Mouse (Mus musculus) layer of hippocampus, adult 9-10 months (tissue): ENCODE results near the gene Rps2.
A peak's percentile ranks its signal among the peaks of the same experiment; 100 is the strongest.
"Not testable (repeated sequence)": the region's sequence is repeated elsewhere in the genome, so short reads cannot be mapped to it uniquely, and the experiment has no call there.

Source experiments
- DNase-seq: peaks from one replicate; pipeline ENCODE4 v3.0.0; 2022; ENCODE audit warnings: low spot score

The Rps2 gene

GRCm38 (mm10) chr17:24705821-24706220 lies 12.1 kb upstream of the Rps2 start:
- DNase-seq, result no peak

DNA sequence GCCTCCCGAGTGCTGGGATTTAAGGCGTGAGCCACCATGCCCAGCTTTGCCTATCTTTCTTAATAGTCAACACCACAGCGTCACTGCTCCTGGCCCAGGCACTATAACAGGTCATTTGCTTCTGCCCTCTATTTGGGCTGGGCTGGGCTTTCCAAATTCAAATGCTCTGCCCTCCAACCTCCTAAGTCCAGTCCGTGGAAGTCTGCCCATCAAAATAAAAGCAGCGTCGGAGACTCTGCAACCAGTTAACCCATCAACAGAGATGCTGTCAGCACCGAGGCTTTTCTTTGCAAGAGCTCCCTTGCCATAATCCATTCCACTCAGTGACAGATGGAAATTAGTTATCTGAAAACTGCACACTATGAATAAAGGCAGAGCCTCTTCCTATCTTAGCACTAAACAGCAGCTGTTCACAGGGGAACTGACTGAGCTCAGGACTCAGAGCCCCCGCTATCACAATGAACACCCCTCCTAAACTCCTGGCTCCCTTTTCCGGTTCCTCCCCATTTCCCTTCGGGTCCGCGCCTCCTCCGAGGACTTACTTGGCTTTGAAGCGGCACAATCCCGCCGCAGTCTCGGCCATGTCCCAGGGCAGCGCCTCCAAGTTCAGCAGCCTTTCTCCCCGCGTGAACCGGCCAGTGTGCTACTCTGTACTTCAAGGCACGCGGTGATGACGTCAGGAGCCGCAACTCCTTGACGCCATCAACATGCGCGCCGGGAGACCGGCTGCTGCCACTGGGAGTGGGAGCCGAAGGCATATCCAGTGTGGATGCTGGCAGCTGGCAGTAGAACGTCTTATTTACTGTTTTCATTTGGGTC lies 10.7 kb upstream of the Rps2 start, which contains the start of gene Tbl3:
Tbl3 (minus strand) TSS at position 679 of the 819 bp plus-strand sequence.
- peak; percentile 87 for DNase-seq

GRCm38 (mm10) chr17:24707801-24708425 lies 10.0 kb upstream of the Rps2 start:
- DNase-seq, result no peak

DNA sequence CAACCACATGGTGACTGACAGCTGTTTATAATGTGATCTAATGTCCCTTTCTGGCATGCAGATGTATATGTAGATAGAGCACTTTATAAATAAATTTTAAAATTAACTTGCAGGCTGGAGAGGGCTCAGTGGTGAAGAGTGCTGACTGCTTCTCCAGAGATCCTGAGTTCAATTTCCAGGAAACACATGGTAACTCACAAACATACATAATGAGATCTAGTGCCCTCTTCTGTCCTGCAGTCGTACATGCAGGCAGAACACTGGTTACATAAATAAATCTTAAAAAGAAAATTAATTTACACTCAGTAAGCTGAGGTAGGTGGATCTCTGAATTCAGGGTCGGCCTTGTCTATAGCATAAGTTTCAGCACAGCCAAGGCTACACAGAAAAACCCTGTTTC lies 9.3 kb upstream of the Rps2 start:
- DNase-seq, result no peak

DNA sequence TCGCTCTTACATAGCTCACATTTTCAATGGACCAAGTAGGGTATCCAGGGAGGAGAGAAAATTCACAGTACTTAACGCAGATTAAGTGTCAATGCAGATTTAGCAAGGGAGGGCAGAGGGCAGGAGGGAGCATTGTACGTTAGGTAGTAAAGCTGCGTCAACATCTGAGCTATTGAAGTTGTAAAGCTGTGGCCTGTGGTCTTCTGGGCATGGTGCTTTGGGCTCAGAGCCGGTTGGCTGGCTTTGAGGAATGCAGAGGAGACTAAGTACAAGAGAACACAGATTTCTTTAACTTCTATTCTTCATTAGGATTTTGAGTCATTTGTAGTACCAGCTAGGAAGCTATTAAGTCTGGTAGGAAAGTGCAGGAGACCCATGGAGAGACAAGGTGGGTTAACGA lies 2.4 kb upstream of the Rps2 start:
- DNase-seq, result no peak

DNA sequence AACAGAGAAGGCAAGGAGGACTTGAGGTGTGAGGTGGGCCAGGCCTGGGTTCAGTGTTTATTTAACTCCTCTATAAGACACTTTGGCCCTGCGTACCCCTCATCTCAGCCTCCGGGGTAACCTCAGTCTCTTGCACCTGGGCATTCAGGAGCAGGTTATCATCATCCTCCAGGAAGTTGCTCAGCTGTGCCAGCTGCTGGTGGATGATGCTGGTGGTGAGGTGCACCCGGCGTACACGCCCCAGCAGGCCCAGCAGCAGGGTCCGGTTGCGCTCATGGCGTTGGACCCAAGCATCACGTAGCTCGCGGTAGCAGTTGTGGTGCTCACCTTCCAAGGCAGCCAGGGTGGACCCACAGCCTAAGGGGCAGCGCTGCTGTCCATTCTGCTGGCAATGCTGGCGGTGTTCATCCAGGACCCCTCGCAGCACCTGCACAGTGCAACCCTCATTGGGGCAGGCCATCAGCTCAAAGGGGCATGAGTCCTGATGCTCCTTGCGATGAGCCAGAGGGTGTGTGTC lies 1.7 kb upstream of the Rps2 start:
- DNase-seq, result no peak

- DNase-seq, result not testable (repeated sequence)
These were observed 1.0 kb downstream of the Rps2 start for GRCm38 (mm10) chr17:24718938-24719337.

DNA sequence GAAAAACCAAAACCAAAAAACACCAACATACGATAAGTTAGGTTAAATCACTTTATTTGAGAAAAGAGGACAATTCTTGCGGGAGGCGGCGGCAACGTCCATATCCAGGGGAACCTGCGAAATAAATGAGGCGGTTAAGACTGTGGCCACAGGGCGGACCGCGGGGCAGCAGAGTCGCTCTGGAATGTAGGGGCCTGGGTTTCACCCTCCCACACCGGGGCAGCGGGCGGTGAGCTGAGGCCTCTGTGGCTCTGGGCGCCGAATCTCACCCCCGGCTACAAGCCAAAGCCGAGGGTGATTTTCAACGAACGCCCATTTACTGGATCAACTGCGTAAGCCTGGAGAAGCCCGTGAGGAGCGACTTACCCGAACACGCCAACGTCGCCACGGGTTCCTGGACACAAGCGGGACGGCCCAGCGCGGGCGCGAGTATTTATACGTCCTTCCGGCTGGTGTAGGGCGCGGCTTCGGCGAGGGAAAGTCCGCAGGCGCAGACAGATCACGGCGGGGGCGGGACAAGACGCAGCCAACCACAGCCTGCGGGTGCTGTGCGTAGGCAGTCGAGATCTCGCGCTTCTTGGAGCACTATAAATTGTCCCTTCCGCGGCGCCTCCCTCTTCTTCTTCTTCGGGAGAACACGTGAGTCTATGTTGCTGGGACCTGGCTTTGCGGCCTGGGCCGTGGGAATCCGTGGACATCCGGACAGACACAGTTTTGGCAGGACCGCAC lies 1.7 kb downstream of the Rps2 start:
- DNase-seq, result peak; percentile 94

- DNase-seq, result not testable (repeated sequence)
These were observed 2.7 kb downstream of the Rps2 start for GRCm38 (mm10) chr17:24720616-24721015.

- not testable (repeated sequence) for DNase-seq
These were observed 3.6 kb downstream of the Rps2 start for GRCm38 (mm10) chr17:24721383-24721955.

- DNase-seq, result no peak
These were observed 4.5 kb downstream of the Rps2 start for GRCm38 (mm10) chr17:24722220-24722924.

- DNase-seq, result no peak
These were observed 5.4 kb downstream of the Rps2 start for GRCm38 (mm10) chr17:24723122-24723880.

- DNase-seq, result no peak
These were observed 5.9 kb downstream of the Rps2 start for GRCm38 (mm10) chr17:24723881-24724180.

GRCm38 (mm10) chr17:24724184-24724583 lies 6.3 kb downstream of the Rps2 start, which contains the start of gene Ndufb10:
Gene Ndufb10 (minus strand): TSS chr17:24724478.
- peak; percentile 93 for DNase-seq

- no peak for DNase-seq
These were observed 7.9 kb downstream of the Rps2 start for GRCm38 (mm10) chr17:24725637-24726390.

- no peak for DNase-seq
These were observed 9.7 kb downstream of the Rps2 start, which contains the start of gene Rpl3l for GRCm38 (mm10) chr17:24727618-24728017. Gene Rpl3l (plus strand): TSS chr17:24727820.

DNA sequence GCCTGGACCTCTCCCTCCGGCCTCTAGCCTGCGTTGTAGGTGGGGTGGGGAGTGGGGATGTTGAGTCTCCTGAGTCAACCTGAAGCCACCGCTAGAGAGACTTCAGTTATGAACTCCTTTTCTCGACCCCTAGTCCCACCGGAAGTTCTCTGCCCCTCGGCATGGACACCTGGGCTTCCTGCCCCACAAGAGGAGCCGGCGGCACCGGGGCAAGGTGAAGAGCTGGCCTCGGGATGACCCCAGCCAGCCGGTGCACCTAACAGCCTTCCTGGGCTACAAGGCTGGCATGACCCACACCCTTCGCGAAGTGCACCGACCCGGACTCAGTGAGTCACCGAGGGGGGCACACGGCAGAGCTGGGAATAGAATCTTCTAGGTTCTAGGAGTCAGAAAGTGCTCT lies 10.3 kb downstream of the Rps2 start:
- no peak for DNase-seq

DNA sequence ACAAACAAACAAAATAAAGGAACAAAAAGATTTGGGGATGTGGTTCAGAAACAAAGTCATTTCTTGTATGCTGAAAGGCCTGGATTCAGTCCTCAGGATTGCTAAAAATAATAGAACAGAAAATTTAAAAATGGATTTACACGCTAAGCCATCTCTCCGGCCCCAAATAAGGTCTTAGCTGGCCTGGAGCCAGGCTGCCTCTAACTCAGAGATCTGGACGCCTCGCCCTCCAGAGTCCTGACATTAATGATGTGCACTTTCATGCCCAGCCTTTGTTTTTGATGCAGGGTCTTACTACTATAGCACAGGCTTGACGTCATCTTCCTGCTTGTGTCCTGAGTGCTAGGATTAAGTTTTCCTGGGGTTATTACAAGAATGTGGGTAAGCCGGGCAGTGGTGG lies 11.2 kb downstream of the Rps2 start:
- no peak for DNase-seq

GRCm38 (mm10) chr17:24730787-24731186 lies 12.9 kb downstream of the Rps2 start:
- no peak for DNase-seq
